Mouse (Mus musculus) adrenal gland (tissue): ENCODE measurements around the gene Gpr18.

Experiments
- intact Hi-C: fragments of 180-260 bp; cut with DNase I; formaldehyde crosslinking; loops from one replicate; pipeline ENCODE4 v1.15.1; 2025

Gene Gpr18

GRCm38 (mm10) chr14:121949897-121950296, 34.3 kb upstream of the Gpr18 start:
- intact Hi-C loops: no loop called here

GRCm38 (mm10) chr14:121949436-121949835, 33.9 kb upstream of the Gpr18 start:
- intact Hi-C loops: no loop called here

- intact Hi-C loops: no loop called here
Measured at GRCm38 (mm10) chr14:121947966-121948365, 32.4 kb upstream of the Gpr18 start.

- intact Hi-C loops: no loop called here
Measured at GRCm38 (mm10) chr14:121947201-121947760, 31.7 kb upstream of the Gpr18 start.

GRCm38 (mm10) chr14:121946728-121947127, 31.1 kb upstream of the Gpr18 start:
- intact Hi-C loops: no loop called here

- intact Hi-C loops: no loop called here
Measured at GRCm38 (mm10) chr14:121946131-121946530, 30.6 kb upstream of the Gpr18 start.

- intact Hi-C loops: no loop called here
Measured at GRCm38 (mm10) chr14:121939582-121939981, 24.0 kb upstream of the Gpr18 start.

- intact Hi-C loops: no loop called here
Measured at GRCm38 (mm10) chr14:121938256-121939191, 22.9 kb upstream of the Gpr18 start.

- intact Hi-C loops: no loop called here
Measured at GRCm38 (mm10) chr14:121937601-121938255, 22.1 kb upstream of the Gpr18 start.

GRCm38 (mm10) chr14:121936856-121937255, 21.3 kb upstream of the Gpr18 start:
- intact Hi-C loops: no loop called here

GRCm38 (mm10) chr14:121936356-121936755, 20.8 kb upstream of the Gpr18 start:
- intact Hi-C loops: no loop called here

GRCm38 (mm10) chr14:121934597-121934946, 19.0 kb upstream of the Gpr18 start:
- intact Hi-C loops: no loop called here

GRCm38 (mm10) chr14:121933906-121934596, 18.5 kb upstream of the Gpr18 start:
- intact Hi-C loops: no loop called here

- intact Hi-C loops: no loop called here
Measured at GRCm38 (mm10) chr14:121932180-121932579, 16.6 kb upstream of the Gpr18 start.

- intact Hi-C loops: no loop called here
Measured at GRCm38 (mm10) chr14:121931594-121931993, 16.0 kb upstream of the Gpr18 start.

- intact Hi-C loops: no loop called here
Measured at GRCm38 (mm10) chr14:121930731-121931383, 15.3 kb upstream of the Gpr18 start.

GRCm38 (mm10) chr14:121929243-121929951, 13.8 kb upstream of the Gpr18 start:
- intact Hi-C loops: loop anchor here (5.0 kb wide), 1 partner anchor 203 kb away; no protein-coding TSS in a partner anchor

- intact Hi-C loops: loop anchor here (1.0 to 5.0 kb wide), 2 partner anchors 132 to 204 kb away; no protein-coding TSS in a partner anchor
Measured at GRCm38 (mm10) chr14:121928375-121929137, 13.0 kb upstream of the Gpr18 start.

GRCm38 (mm10) chr14:121927451-121927850, 11.9 kb upstream of the Gpr18 start:
- intact Hi-C loops: loop anchor here (5.0 kb wide), 1 partner anchor 205 kb away; no protein-coding TSS in a partner anchor
